Mouse (Mus musculus) layer of hippocampus, adult 2 months (tissue): ENCODE measurements around the gene Wnt10b. TPM values are rescaled to one million over a fixed set of nuclear protein-coding genes. Genes with fewer than 3 reads are reported as not detected.
"Not testable (repeated sequence)": the region's sequence is repeated elsewhere in the genome, so short reads cannot be mapped to it uniquely, and the experiment has no call there.

Source experiments
- DNase-seq, 2 experiments: peaks; one replicate each; pipeline ENCODE4 v3.0.0; 2022; ENCODE audit warnings: low spot score in 2 of 2
- H3K27ac ChIP-seq: fragments of 200-600 bp; 2 replicates; pipeline ENCODE4 v1.8.1; 2022
- H3K4me3 ChIP-seq: fragments of 200-600 bp; 2 replicates; pipeline ENCODE4 v1.8.1; 2022; ENCODE audit warnings: mild to moderate bottlenecking
- CTCF ChIP-seq: fragments of 200-600 bp; conservative IDR thresholded peaks from 2 replicates; pipeline ENCODE4 v1.8.1; 2022; ENCODE audit warnings: antibody characterized with exemption, mild to moderate bottlenecking, moderate library complexity
- long read RNA-seq, 2 experiments: library from polyadenylated mRNA; stranded (forward); transcript quantifications; one replicate each; pipeline ENCODE4 v2.0.0; 2021; ENCODE audit warnings: borderline mapping rate in 2 of 2
- total RNA-seq, 2 experiments: library from RNA; stranded (reverse); gene quantifications; 2 replicates each; pipeline ENCODE4 v1.2.3; 2021

Gene Wnt10b
- total RNA-seq = under 1 TPM; 0.15 to 0.38 TPM
- long read RNA-seq, experiment 1 = 0 reads
- long read RNA-seq, experiment 2 = 0 reads

DNA sequence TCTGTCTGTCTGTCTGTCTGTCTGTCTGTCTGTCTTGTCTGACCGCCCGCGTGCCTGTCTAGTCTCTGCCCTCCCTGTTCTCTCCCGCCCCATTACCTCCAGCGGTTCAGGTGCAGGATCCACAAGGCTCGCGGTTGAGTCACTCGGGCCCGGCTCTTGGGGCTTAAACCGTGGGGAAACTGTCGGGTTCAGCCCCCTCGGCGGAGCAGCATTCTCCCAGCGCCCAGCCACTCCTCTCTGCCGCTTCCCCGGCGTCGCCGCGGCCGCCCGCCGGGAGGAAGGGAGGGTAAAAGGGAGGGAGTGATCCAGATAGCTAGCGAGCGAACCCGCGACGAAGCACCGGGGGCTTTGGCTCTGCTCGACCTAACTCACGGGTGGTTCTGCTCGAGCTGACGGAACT is at the start of gene Wnt10b:
TSS of gene Wnt10b (minus strand) at position 389 of the 400 bp plus-strand sequence.
- no peak within 1 kb of the TSS for H3K27ac ChIP-seq
- peak within 1 kb of the TSS; percentile 36 for H3K4me3 ChIP-seq
- TF ChIP-seq CTCF = no peak
- no peak for DNase-seq

DNA sequence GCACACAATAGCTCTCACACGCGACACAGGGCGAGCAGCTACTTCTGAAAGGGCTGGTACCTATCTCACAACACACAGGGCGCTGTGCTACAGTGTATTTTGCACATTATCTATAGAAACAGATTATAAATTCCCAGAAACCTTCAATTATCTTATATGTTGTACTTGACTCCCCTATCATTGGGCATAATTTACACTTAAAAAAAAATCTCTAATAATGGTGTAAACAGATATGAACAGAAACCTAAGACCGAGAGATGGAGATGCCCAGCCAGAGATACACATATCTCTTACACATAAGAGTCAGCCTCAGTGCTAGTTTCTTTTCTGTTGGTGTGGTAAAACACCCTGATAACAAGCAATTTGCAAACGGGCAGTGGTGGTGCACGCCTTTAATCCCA is 49.7 kb upstream of the Wnt10b start:
- H3K4me3 ChIP-seq = no peak overlapping the region
- no peak for TF ChIP-seq CTCF
- no peak overlapping the region for H3K27ac ChIP-seq
- DNase-seq = no peak

DNA sequence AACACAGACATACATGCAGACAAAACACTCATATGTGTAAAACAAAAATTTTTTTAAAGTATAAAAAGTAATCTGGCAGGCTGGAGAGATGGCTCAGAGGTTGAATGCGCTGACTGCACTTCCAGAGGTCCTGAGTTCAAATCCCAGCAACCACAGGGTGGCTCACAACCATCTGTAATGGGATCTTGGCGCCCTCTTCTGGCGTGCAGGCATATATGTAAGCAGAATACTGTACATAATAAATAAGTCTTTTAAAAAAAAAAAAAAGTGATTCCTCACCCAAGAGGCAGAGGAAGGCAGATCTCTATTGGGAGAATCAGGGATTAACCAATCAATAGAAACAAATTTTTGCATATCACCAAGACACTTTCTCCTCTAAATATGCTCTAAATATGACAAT is 45.5 kb upstream of the Wnt10b start:
- peak; percentile 62 for TF ChIP-seq CTCF
- H3K27ac ChIP-seq = no peak overlapping the region
- no peak overlapping the region for H3K4me3 ChIP-seq
- no peak for DNase-seq

DNA sequence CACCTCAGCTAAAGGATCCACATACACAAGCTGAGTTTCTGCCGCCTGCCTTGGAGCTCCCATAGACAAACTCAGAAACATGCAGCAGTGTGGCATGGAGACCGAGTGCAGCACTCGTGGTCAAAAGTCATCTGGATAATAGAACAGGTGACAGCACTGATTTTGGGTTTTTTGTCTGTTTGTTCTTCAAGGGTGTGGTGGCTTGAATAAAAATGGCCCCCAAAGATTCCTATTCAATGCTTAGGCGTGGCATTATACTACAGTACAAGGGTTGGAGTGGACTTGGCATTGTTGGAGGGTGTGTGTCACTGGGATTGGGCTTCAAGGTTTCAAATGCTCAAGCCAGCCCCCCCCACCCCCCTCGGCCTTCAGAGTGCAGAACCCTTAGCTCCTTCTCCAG is 44.2 kb upstream of the Wnt10b start:
- TF ChIP-seq CTCF = no peak
- peak overlapping the region; percentile 84 for H3K27ac ChIP-seq
- H3K4me3 ChIP-seq = no peak overlapping the region
- no peak for DNase-seq

DNA sequence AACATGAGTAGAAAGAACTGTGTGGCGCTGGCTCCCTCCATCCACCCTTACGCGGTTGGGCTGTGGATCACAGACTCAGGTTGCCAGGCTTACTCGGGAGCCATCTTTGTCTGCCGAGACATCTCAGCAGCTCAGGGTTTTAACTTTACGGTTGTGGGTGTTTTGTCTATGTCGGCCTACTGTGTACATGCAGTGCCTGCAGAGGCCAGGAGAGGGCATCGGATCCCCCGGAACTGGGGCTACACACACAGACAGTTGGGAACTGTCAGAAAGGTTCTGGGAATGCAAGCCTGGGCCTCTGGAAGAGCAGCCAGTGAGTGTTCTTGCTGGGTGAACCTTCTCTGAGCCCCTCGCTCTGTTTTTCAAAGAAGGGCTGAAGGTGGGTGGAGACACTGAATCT is 43.5 kb upstream of the Wnt10b start:
- peak; percentile 71 for TF ChIP-seq CTCF
- no peak overlapping the region for H3K4me3 ChIP-seq
- DNase-seq = no peak
- H3K27ac ChIP-seq = peak overlapping the region; percentile 84

DNA sequence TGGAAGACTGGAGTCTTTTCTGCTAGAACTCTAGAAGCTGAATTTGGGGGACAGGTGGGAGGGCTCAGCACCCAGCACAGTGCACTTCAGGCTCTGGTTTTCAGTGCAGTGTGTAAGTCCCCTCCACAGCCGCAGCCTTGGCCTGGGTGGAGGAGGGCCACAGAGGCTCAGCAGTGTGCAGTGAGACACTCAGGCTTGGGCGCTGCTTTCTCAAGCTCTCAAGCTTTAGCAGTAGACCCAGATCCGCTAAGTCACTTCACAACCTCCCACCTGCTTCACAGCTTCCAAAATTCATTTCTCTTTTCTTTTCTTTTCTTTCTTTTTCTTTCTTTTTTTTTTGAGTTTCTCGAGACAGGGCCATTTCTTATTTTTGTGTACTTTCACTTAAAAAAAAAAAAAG is 43.0 kb upstream of the Wnt10b start:
- no peak for DNase-seq
- Histone ChIP-seq H3K4me3 (no peak overlapping the region), H3K27ac (peak overlapping the region; percentile 84)
- no peak for TF ChIP-seq CTCF

DNA sequence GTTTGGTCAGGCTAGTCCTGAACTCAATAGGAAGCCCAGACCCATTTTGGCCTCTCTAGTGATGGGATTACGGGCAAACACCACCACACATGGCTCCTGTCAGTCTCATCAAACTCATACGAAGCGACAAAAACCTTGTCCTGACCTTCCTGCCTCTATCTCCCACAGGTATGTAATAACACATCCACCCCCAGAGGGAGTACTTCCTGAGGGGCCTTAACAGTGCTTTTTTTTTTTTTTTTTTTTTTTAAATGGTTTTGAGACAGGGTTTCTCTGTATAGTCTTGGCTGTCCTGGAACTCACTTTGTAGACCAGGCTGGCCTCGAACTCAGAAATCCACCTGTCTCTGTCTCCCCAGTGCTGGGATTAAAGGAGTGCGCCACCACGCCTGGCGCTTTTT is 40.2 kb upstream of the Wnt10b start:
- no peak overlapping the region for H3K4me3 ChIP-seq
- no peak for DNase-seq
- H3K27ac ChIP-seq = no peak overlapping the region
- peak; percentile 23; the same call in 1 of the 2 replicates for TF ChIP-seq CTCF

DNA sequence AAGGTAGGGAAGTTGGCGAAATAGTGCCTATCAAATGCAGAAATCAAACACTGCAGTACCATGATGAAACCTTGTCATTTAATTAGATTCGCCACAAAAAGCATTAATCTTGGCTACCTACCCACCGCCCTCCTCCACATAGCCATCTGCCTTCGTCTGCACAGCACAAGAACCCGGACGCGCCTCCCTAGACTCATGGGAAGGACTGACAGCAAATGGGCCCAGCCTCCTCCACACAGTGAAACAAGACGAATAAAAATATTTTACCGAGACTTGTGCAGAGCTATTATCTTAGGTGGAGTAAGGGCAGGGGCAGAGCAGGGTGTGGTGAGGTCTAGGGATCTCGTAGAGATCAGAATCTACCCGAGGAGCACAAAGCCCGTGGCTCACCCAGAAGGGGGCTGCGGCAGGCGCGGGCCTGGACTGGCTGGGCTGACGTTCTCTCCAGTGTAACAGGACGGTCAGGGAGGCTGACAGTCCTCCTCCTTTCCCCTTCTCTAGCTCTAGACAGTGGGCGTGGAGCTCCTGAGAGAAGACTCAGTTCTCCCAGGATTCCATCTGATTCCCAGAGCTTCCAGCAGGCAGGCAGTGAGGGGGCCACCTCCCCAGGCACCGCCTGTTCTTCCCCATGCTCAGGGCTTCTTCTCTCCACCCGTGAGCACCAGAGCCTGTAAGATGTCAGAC is 34.9 kb upstream of the Wnt10b start:
- Histone ChIP-seq H3K27ac (peak overlapping the region; percentile 97), H3K4me3 (peak overlapping the region; percentile 33)
- DNase-seq = peak; percentile 80 to 91
- no peak for TF ChIP-seq CTCF

DNA sequence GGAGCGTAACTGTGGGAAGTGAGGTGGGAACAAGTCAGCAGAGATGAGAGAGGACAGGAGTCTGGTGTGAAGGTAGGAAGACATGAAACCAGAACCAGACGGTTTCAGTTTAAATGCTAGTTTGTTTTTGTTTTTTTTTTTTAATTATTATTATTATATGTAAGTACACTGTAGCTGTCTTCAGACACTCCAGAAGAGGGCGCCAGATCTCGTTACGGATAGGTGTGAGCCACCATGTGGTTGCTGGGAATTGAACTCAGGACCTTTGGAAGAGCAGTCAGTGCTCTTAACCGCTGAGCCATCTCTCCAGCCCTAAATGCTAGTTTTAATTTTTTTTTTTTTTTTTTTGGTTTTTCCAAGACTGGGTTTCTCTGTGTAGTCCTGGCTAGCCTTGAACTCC is 32.3 kb upstream of the Wnt10b start:
- TF ChIP-seq CTCF = peak; percentile 64
- H3K4me3 ChIP-seq, DNase-seq: not testable (repeated sequence)
- peak overlapping the region; percentile 97 for H3K27ac ChIP-seq

DNA sequence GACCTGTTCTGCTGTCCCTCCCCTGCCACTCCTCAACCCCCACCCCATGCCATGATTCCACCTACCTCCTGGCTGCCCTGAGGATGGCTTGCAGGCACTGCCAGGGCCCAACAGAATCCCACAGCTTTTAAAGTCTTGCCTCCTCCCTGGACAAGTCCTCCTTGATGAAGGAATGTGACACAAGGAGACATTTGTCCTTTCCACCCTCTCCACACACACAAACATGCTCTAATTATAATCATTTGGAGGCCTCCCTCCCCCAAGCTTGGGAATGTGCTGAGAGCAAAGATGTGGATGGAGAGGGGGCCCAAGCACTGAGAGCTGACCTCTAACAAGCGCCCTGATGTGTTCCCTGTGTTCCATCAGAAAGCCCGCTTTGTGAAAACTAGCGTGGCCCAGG is 31.4 kb upstream of the Wnt10b start, which contains the start of gene Ddn:
TSS of gene Ddn (minus strand) at position 101 of the 400 bp plus-strand sequence.
- DNase-seq = no peak
- Histone ChIP-seq H3K4me3 (peak within 1 kb of the TSS; percentile 72), H3K27ac (peak within 1 kb of the TSS; percentile 97)
- TF ChIP-seq CTCF = no peak

DNA sequence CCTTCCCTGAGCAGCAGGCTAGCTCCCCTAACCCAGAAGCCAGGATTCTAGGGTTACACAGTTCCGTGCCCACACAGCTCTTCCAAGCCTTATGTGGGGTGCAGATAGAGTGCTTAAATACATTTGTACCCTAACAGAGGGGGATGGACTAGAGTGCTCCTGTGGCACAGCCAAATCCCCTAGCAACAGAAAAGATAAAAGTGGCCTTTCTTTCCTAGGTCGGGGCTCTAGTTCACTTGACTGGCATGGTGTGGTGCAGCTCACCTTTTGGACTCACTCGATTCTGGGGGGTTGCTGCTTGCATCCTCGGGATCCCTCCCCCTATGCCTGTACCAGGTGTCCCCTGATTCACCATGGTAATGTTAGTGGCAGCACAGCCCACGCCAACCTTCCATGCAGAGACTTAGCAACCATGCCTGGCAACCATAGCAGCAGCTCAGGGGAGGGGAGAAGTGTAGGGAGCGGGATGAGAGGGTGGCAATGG is 30.7 kb upstream of the Wnt10b start:
- peak overlapping the region; percentile 97 for H3K27ac ChIP-seq
- TF ChIP-seq CTCF = no peak
- DNase-seq = peak; percentile 84 to 93
- H3K4me3 ChIP-seq = peak overlapping the region; percentile 72

DNA sequence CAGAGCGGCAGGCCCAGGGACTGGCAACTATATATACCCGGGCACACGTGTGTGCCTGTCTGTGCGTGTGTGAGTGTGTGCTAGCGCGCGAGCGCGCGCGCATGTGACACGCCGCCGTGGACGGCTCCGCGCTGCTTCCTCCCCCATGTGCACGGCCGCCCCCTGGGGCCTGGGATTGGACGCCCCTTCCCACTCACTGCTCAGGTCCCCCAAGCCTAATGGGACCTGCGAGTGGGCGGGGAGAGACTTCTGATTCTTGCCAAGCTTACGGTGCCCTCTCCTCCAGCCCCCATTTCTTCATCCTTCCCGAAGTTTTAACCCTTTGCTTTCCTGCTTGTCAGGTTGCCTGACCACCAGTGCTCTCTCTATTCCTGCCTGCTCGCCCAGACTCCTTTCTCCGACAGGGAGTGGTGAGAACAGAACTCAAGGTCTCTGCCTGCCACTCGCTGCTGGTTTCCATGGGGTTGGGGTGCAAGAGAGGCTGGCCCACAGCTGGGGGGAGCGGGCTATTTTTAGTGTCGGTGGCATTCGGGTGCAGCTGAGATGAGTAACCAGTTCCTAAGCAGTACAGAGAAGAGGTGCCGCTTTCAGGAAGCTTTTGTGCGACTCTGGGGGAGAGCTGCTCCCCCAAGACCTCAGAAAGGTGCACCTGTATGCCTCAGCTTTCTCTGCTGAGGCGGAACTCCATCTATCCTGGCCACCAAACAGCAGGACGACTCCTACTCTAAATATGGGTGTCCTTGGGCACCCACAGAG is 30.1 kb upstream of the Wnt10b start:
- peak; percentile 84 for DNase-seq
- H3K4me3 ChIP-seq = peak overlapping the region; percentile 72
- peak overlapping the region; percentile 97 for H3K27ac ChIP-seq
- no peak for TF ChIP-seq CTCF
